Mouse (Mus musculus) testis, adult 2 months (tissue): ENCODE data around the gene Mum1. TPM values are rescaled to one million over a fixed set of nuclear protein-coding genes. Genes with fewer than 3 reads are reported as not detected.

ENCODE experiments used
- H3K27ac ChIP-seq: fragments of 200-500 bp; 2 replicates; pipeline ENCODE4 v1.5.1; 2012; ENCODE audit warnings: low read depth, low read length; ENCODE audit not compliant: control insufficient read depth, insufficient read depth
- H3K27me3 ChIP-seq: fragments of 200-500 bp; 2 replicates; pipeline ENCODE4 v1.6.1; 2012; ENCODE audit warnings: mild to moderate bottlenecking, low read length, moderate library complexity; ENCODE audit not compliant: control insufficient read depth, insufficient read depth
- H3K36me3 ChIP-seq: fragments of 200-500 bp; 2 replicates; pipeline ENCODE4 v1.6.1; 2012; ENCODE audit warnings: mild to moderate bottlenecking, low read length; ENCODE audit not compliant: control insufficient read depth, insufficient read depth
- H3K4me1 ChIP-seq: fragments of 200-500 bp; 2 replicates; pipeline ENCODE4 v1.6.1; 2012; ENCODE audit warnings: low read length; ENCODE audit not compliant: control insufficient read depth, insufficient read depth
- H3K4me3 ChIP-seq: fragments of 200-500 bp; 2 replicates; pipeline ENCODE4 v1.5.1; 2012; ENCODE audit warnings: low read depth, mild to moderate bottlenecking, low read length, moderate library complexity, mixed read lengths; ENCODE audit not compliant: control insufficient read depth
- CTCF ChIP-seq: fragments of 200-500 bp; IDR thresholded peaks from 2 replicates; pipeline ENCODE4 v1.5.1; 2012; ENCODE audit warnings: low read depth, mild to moderate bottlenecking, inconsistent platforms, low read length, moderate library complexity; ENCODE audit not compliant: control insufficient read depth, insufficient read depth, insufficient replicate concordance
- POLR2A ChIP-seq: fragments of 200-500 bp; IDR thresholded peaks from 2 replicates; pipeline ENCODE4 v1.6.1; 2012; ENCODE audit warnings: low read depth, mild to moderate bottlenecking, inconsistent platforms, low read length, moderate library complexity; ENCODE audit not compliant: control insufficient read depth
- polyA plus RNA-seq: library from polyadenylated mRNA; depleted of rRNA; stranded (reverse); fragments of >200 nt; gene quantifications from 2 replicates; pipeline ENCODE4 v1.2.3, GENCODE M21; 2012

Gene Mum1
- polyA plus RNA-seq, 1 experiment: 282 TPM

- H3K36me3 ChIP-seq: no peaks in the 10 kb centered on the region; the same call in 1 of the 2 replicates
These were observed 33.2 kb downstream of the Mum1 start for GRCm38 (mm10) chr10:80259463-80259805.

GRCm38 (mm10) chr10:80259861-80260641 lies 33.8 kb downstream of the Mum1 start:
- H3K4me3 ChIP-seq: peak overlapping the region; percentile 83
- peaks cover 19% of the 10 kb centered on the region for H3K4me1 ChIP-seq
- no peaks in the 10 kb centered on the region for H3K27me3 ChIP-seq
- peak overlapping the region; percentile 90 for H3K27ac ChIP-seq
- TF ChIP-seq POLR2A (no peak; the same call in 1 of the 2 replicates), CTCF (no peak)
- no peaks in the 10 kb centered on the region; the same call in 1 of the 2 replicates for H3K36me3 ChIP-seq

More at GRCm38 (mm10) chr10:80259463-80259805, 33.2 kb downstream of the Mum1 start:
- peak overlapping the region; percentile 16; the same call in 1 of the 2 replicates for H3K27ac ChIP-seq
- H3K4me3 ChIP-seq: peak overlapping the region; percentile 5
- no peak for TF ChIP-seq POLR2A
- no peak for TF ChIP-seq CTCF
- no peaks in the 10 kb centered on the region for H3K27me3 ChIP-seq
- peaks cover 19% of the 10 kb centered on the region for H3K4me1 ChIP-seq

- no peaks in the 10 kb centered on the region for H3K27me3 ChIP-seq
- H3K4me3 ChIP-seq: peak within 1 kb of the TSS; percentile 83
- H3K36me3 ChIP-seq: no peaks in the 10 kb centered on the region; the same call in 1 of the 2 replicates
- H3K4me1 ChIP-seq: peaks cover 19% of the 10 kb centered on the region
- TF ChIP-seq POLR2A (peak; percentile 70), CTCF (no peak)
- H3K27ac ChIP-seq: peak within 1 kb of the TSS; percentile 90
These were observed 34.7 kb downstream of the Mum1 start, which contains the start of the genes Gamt and Dazap1 for GRCm38 (mm10) chr10:80260642-80261584. Gene Gamt (minus strand): TSS chr10:80261012. Gene Dazap1 (plus strand): TSS chr10:80261486.

- Histone ChIP-seq H3K4me1 (peaks cover 19% of the 10 kb centered on the region), H3K27ac (peak overlapping the region; percentile 84)
These were observed 35.3 kb downstream of the Mum1 start for GRCm38 (mm10) chr10:80261585-80261968.

GRCm38 (mm10) chr10:80262169-80262568 lies 35.9 kb downstream of the Mum1 start:
- no peak overlapping the region for H3K27ac ChIP-seq
- H3K27me3 ChIP-seq: no peaks in the 10 kb centered on the region
- no peaks in the 10 kb centered on the region for H3K36me3 ChIP-seq
- no peak overlapping the region for H3K4me3 ChIP-seq
- peaks cover 19% of the 10 kb centered on the region for H3K4me1 ChIP-seq
- TF ChIP-seq CTCF: no peak
- no peak for TF ChIP-seq POLR2A

More at GRCm38 (mm10) chr10:80261585-80261968, 35.3 kb downstream of the Mum1 start:
- TF ChIP-seq CTCF (no peak), POLR2A (no peak)
- Histone ChIP-seq H3K36me3 (no peaks in the 10 kb centered on the region), H3K27me3 (no peaks in the 10 kb centered on the region), H3K4me3 (peak overlapping the region; percentile 83)

- Histone ChIP-seq H3K4me3 (no peak overlapping the region), H3K27me3 (no peaks in the 10 kb centered on the region), H3K36me3 (no peaks in the 10 kb centered on the region), H3K27ac (no peak overlapping the region), H3K4me1 (peaks cover 19% of the 10 kb centered on the region)
- no peak for TF ChIP-seq POLR2A
- no peak for TF ChIP-seq CTCF
These were observed 36.6 kb downstream of the Mum1 start for GRCm38 (mm10) chr10:80262776-80263365.
